Mouse (Mus musculus): ENCODE data around the gene Orc3.

GRCm38 (mm10) chr4:34572876-34573275 lies 41.9 kb downstream of the Orc3 start:
- TF ChIP-seq HCFC1 (IDR thresholded peaks at IDR 0.05; ENCODE audit: borderline replicate concordance, insufficient read depth, low read length) (no peak), ZNF384 (IDR thresholded peaks at IDR 0.05; ENCODE audit: low read depth, low read length) (no peak), ZC3H11A (IDR thresholded peaks at IDR 0.05; ENCODE audit: borderline replicate concordance, low read depth, low read length) (no peak), CHD2 (IDR thresholded peaks at IDR 0.05; ENCODE audit: low read depth, low read length) (no peak), MAFK (IDR thresholded peaks at IDR 0.05; ENCODE audit: insufficient read depth, low read depth, low read length) (no peak)

Data from ES-E14 (cell line).